Mouse (Mus musculus) gastrocnemius, adult 18-20 months (tissue): ENCODE results near the gene Pfdn6. TPM values are rescaled to one million over a fixed set of nuclear protein-coding genes. Genes with fewer than 3 reads are reported as not detected.

Source experiments
- DNase-seq: peaks from one replicate; pipeline ENCODE4 v3.0.0; 2021; ENCODE audit warnings: low spot score
- long read RNA-seq, 2 experiments: library from polyadenylated mRNA; stranded (forward); transcript quantifications; one replicate each; pipeline ENCODE4 v2.0.0; 2021
- total RNA-seq, 2 experiments: library from RNA; stranded (reverse); gene quantifications; 2 replicates each; pipeline ENCODE4 v1.2.3; 2021

Pfdn6 gene
- total RNA-seq = 10 to 100 TPM; 64.8 to 68.8 TPM
- long read RNA-seq, experiment 1, transcript Pfdn6-201 (4 exons, 807 nt) = major isoform, 22 of 24 reads
- long read RNA-seq, experiment 1, partial matches to known transcripts = 0 of 24 reads
- long read RNA-seq, experiment 1, other reads (novel, unspliced or antisense) = 0 of 24 reads
- long read RNA-seq, experiment 2, transcript Pfdn6-201 (4 exons, 807 nt) = major isoform, 17 of 20 reads
- long read RNA-seq, experiment 2, partial matches to known transcripts = 1 of 20 reads
- long read RNA-seq, experiment 2, other reads (novel, unspliced or antisense) = 1 of 20 reads

- DNase-seq = peak; percentile 88
Observed at GRCm38 (mm10) chr17:33940206-33940805, at the start of gene Pfdn6, which contains the start of gene Wdr46. Gene Pfdn6, minus strand, starts transcription at chr17:33940343. Gene Wdr46, plus strand, starts transcription at chr17:33940660.

GRCm38 (mm10) chr17:33982136-33982535, 42.0 kb upstream of the Pfdn6 start:
- peak; percentile 61 for DNase-seq

- peak; percentile 91 for DNase-seq
Observed at GRCm38 (mm10) chr17:33981192-33981909, 41.2 kb upstream of the Pfdn6 start.

- DNase-seq = no peak
Observed at GRCm38 (mm10) chr17:33980181-33981035, 40.3 kb upstream of the Pfdn6 start.

GRCm38 (mm10) chr17:33979512-33980050, 39.4 kb upstream of the Pfdn6 start:
- no peak for DNase-seq

GRCm38 (mm10) chr17:33978631-33979031, 38.5 kb upstream of the Pfdn6 start:
- DNase-seq = peak; percentile 85

- no peak for DNase-seq
Observed at GRCm38 (mm10) chr17:33977861-33978557, 37.9 kb upstream of the Pfdn6 start.

GRCm38 (mm10) chr17:33973572-33973971, 33.4 kb upstream of the Pfdn6 start:
- DNase-seq = no peak

- no peak for DNase-seq
Observed at GRCm38 (mm10) chr17:33972691-33973090, 32.5 kb upstream of the Pfdn6 start.

GRCm38 (mm10) chr17:33969394-33969793, 29.3 kb upstream of the Pfdn6 start:
- DNase-seq = no peak

GRCm38 (mm10) chr17:33968927-33969326, 28.8 kb upstream of the Pfdn6 start:
- DNase-seq = peak; percentile 54

- DNase-seq = peak; percentile 78
Observed at GRCm38 (mm10) chr17:33968489-33968888, 28.3 kb upstream of the Pfdn6 start.

GRCm38 (mm10) chr17:33965846-33966550, 25.9 kb upstream of the Pfdn6 start:
- no peak for DNase-seq

- no peak for DNase-seq
Observed at GRCm38 (mm10) chr17:33965082-33965845, 25.1 kb upstream of the Pfdn6 start.

GRCm38 (mm10) chr17:33962876-33963275, 22.7 kb upstream of the Pfdn6 start:
- DNase-seq = no peak

GRCm38 (mm10) chr17:33959948-33960347, 19.8 kb upstream of the Pfdn6 start:
- DNase-seq = no peak

- DNase-seq = no peak
Observed at GRCm38 (mm10) chr17:33959135-33959534, 19.0 kb upstream of the Pfdn6 start.

GRCm38 (mm10) chr17:33958451-33958850, 18.3 kb upstream of the Pfdn6 start:
- DNase-seq = no peak

- DNase-seq = no peak
Observed at GRCm38 (mm10) chr17:33957493-33957892, 17.4 kb upstream of the Pfdn6 start.
